Mouse (Mus musculus): ENCODE results near the gene Hadha. TPM values are rescaled to one million over a fixed set of nuclear protein-coding genes. Genes with fewer than 3 reads are reported as not detected.

Gene Hadha
- total and polyA plus RNA-seq, 2 experiments from 2014 or later: 56.1 to 57.9 TPM

- Histone ChIP-seq H3K36me3 (ENCODE audit: insufficient read depth) (no peaks in the 10 kb centered on the region; the same call in 1 of the 2 replicates), H3K27me3 (ENCODE audit: insufficient read depth, low read length) (no peaks in the 10 kb centered on the region), H3K4me1 (ENCODE audit: insufficient read depth) (no peaks in the 10 kb centered on the region), H3K9me3 (ENCODE audit: low read length) (no peaks in the 10 kb centered on the region), H3K27ac (ENCODE audit: low read depth, low read length) (no peak overlapping the region), H3K4me3 (ENCODE audit: low read depth, low read length) (no peak overlapping the region), H3K9ac (no peak overlapping the region), H3K4me2 (ENCODE audit: low read depth) (no peak overlapping the region)
- TF ChIP-seq CTCF (IDR thresholded peaks at IDR 0.05; ENCODE audit: low read depth): peak; percentile 38
- no peak for ATAC-seq
- DNase-seq: no peak
- 92% methylated on average over 3 of the region's 3 CpGs for WGBS
Measured at GRCm38 (mm10) chr5:30112533-30113068, 42.4 kb downstream of the Hadha start.

GRCm38 (mm10) chr5:30111771-30112170 lies 43.2 kb downstream of the Hadha start:
- Histone ChIP-seq H3K27ac (ENCODE audit: low read depth, low read length) (no peak overlapping the region), H3K4me3 (ENCODE audit: low read depth, low read length) (no peak overlapping the region), H3K27me3 (ENCODE audit: insufficient read depth, low read length) (no peaks in the 10 kb centered on the region), H3K4me1 (ENCODE audit: insufficient read depth) (no peaks in the 10 kb centered on the region), H3K9ac (no peak overlapping the region), H3K4me2 (ENCODE audit: low read depth) (no peak overlapping the region), H3K9me3 (ENCODE audit: low read length) (no peaks in the 10 kb centered on the region), H3K36me3 (ENCODE audit: insufficient read depth) (no peaks in the 10 kb centered on the region; the same call in 1 of the 2 replicates)
- peak; percentile 9; the same call in 1 of the 2 replicates for TF ChIP-seq CTCF (IDR thresholded peaks at IDR 0.05; ENCODE audit: low read depth)
- WGBS: 70% methylated on average over 3 of the region's 3 CpGs
- ATAC-seq (no peak), DNase-seq (no peak)

- H3K9ac ChIP-seq: 0 out of 2 replicates have a peak overlapping the region, but pooled peaks have one; percentile 10
- 0 out of 2 replicates have a peak overlapping the region, but pooled peaks have one; percentile 21 for H3K27ac ChIP-seq (ENCODE audit: low read depth, low read length)
- peak; percentile 59 for TF ChIP-seq CTCF (IDR thresholded peaks at IDR 0.05; ENCODE audit: low read depth)
- no peaks in the 10 kb centered on the region for H3K4me1 ChIP-seq (ENCODE audit: insufficient read depth)
- 7% methylated on average over 18 of the region's 18 CpGs for WGBS
- DNase-seq (peak; percentile 69), ATAC-seq (peak; percentile 49)
- H3K4me3 ChIP-seq (ENCODE audit: low read depth, low read length): no peak overlapping the region
- no peaks in the 10 kb centered on the region for H3K36me3 ChIP-seq (ENCODE audit: insufficient read depth)
- no peaks in the 10 kb centered on the region for H3K9me3 ChIP-seq (ENCODE audit: low read length)
- peak overlapping the region; percentile 38 for H3K4me2 ChIP-seq (ENCODE audit: low read depth)
- no peaks in the 10 kb centered on the region for H3K27me3 ChIP-seq (ENCODE audit: insufficient read depth, low read length)
Measured at GRCm38 (mm10) chr5:30111126-30111525, 43.8 kb downstream of the Hadha start.

- Histone ChIP-seq H3K4me1 (ENCODE audit: insufficient read depth) (0 out of 2 replicates have a peak, but pooled peaks cover 3% of the 10 kb centered on the region), H3K4me3 (ENCODE audit: low read depth, low read length) (no peak overlapping the region), H3K4me2 (ENCODE audit: low read depth) (peak overlapping the region; percentile 38), H3K9me3 (ENCODE audit: low read length) (no peaks in the 10 kb centered on the region), H3K27ac (ENCODE audit: low read depth, low read length) (0 out of 2 replicates have a peak overlapping the region, but pooled peaks have one; percentile 21), H3K9ac (0 out of 2 replicates have a peak overlapping the region, but pooled peaks have one; percentile 10), H3K27me3 (ENCODE audit: insufficient read depth, low read length) (no peaks in the 10 kb centered on the region), H3K36me3 (ENCODE audit: insufficient read depth) (no peaks in the 10 kb centered on the region)
- ATAC-seq (no peak), DNase-seq (no peak)
- no peak for TF ChIP-seq CTCF (IDR thresholded peaks at IDR 0.05; ENCODE audit: low read depth)
- 14% methylated on average over 22 of the region's 22 CpGs for WGBS
Measured at GRCm38 (mm10) chr5:30110371-30111060, 44.4 kb downstream of the Hadha start.

- 0 out of 2 replicates have a peak, but pooled peaks cover 3% of the 10 kb centered on the region for H3K4me1 ChIP-seq (ENCODE audit: insufficient read depth)
- TF ChIP-seq CTCF (IDR thresholded peaks at IDR 0.05; ENCODE audit: low read depth): no peak
- WGBS: 46% methylated on average over 2 of the region's 2 CpGs
- H3K9me3 ChIP-seq (ENCODE audit: low read length): no peaks in the 10 kb centered on the region
- DNase-seq (no peak), ATAC-seq (no peak)
- H3K4me2 ChIP-seq (ENCODE audit: low read depth): no peak overlapping the region
- no peaks in the 10 kb centered on the region for H3K27me3 ChIP-seq (ENCODE audit: insufficient read depth, low read length)
- H3K36me3 ChIP-seq (ENCODE audit: insufficient read depth): no peaks in the 10 kb centered on the region
- H3K4me3 ChIP-seq (ENCODE audit: low read depth, low read length): no peak overlapping the region
- no peak overlapping the region for H3K27ac ChIP-seq (ENCODE audit: low read depth, low read length)
- no peak overlapping the region for H3K9ac ChIP-seq
Measured at GRCm38 (mm10) chr5:30109899-30110298, 45.1 kb downstream of the Hadha start.

GRCm38 (mm10) chr5:30108233-30108632 lies 46.7 kb downstream of the Hadha start:
- ATAC-seq: no peak
- TF ChIP-seq CTCF (IDR thresholded peaks at IDR 0.05; ENCODE audit: low read depth): no peak
- Histone ChIP-seq H3K36me3 (ENCODE audit: insufficient read depth) (no peaks in the 10 kb centered on the region), H3K4me1 (ENCODE audit: insufficient read depth) (peaks cover 7% of the 10 kb centered on the region; the same call in 1 of the 2 replicates), H3K9ac (no peak overlapping the region), H3K9me3 (ENCODE audit: low read length) (no peaks in the 10 kb centered on the region), H3K4me3 (ENCODE audit: low read depth, low read length) (no peak overlapping the region), H3K27ac (ENCODE audit: low read depth, low read length) (no peak overlapping the region), H3K27me3 (ENCODE audit: insufficient read depth, low read length) (no peaks in the 10 kb centered on the region), H3K4me2 (ENCODE audit: low read depth) (0 out of 2 replicates have a peak overlapping the region, but pooled peaks have one; percentile 97)
- 72% methylated on average over 6 of the region's 6 CpGs for WGBS
- DNase-seq: no peak

- Histone ChIP-seq H3K4me3 (ENCODE audit: low read depth, low read length) (no peak overlapping the region), H3K4me1 (ENCODE audit: insufficient read depth) (peaks cover 7% of the 10 kb centered on the region; the same call in 1 of the 2 replicates), H3K4me2 (ENCODE audit: low read depth) (peak overlapping the region; percentile 97), H3K36me3 (ENCODE audit: insufficient read depth) (no peaks in the 10 kb centered on the region), H3K9me3 (ENCODE audit: low read length) (no peaks in the 10 kb centered on the region), H3K9ac (no peak overlapping the region), H3K27me3 (ENCODE audit: insufficient read depth, low read length) (no peaks in the 10 kb centered on the region), H3K27ac (ENCODE audit: low read depth, low read length) (peak overlapping the region; percentile 62)
- WGBS: 10% methylated on average over 5 of the region's 5 CpGs
- peak; percentile 30 for ATAC-seq
- no peak for DNase-seq
- TF ChIP-seq CTCF (IDR thresholded peaks at IDR 0.05; ENCODE audit: low read depth): no peak; the same call in 1 of the 2 replicates
Measured at GRCm38 (mm10) chr5:30107611-30108041, 47.3 kb downstream of the Hadha start.

All from forebrain, postnatal 0 days (tissue).